Mouse (Mus musculus) C2C12 (cell line): Measurements from ENCODE around the gene Pga5. TPM values are rescaled to one million over a fixed set of nuclear protein-coding genes. Genes with fewer than 3 reads are reported as not detected.

Experiments used
- H3K27me3 ChIP-seq: one replicate; pipeline ENCODE4 v1.6.1; 2011; ENCODE audit not compliant: control insufficient read depth, insufficient read depth, insufficient read length
- H3K36me3 ChIP-seq: one replicate; pipeline ENCODE4 v1.6.1; 2011; ENCODE audit not compliant: control insufficient read depth, insufficient read depth
- H3K4me3 ChIP-seq: one replicate; pipeline ENCODE4 v1.5.1; 2011; ENCODE audit warnings: mild to moderate bottlenecking, control low read depth; ENCODE audit not compliant: poor library complexity, insufficient read depth, severe bottlenecking
- H3K79me2 ChIP-seq: one replicate; pipeline ENCODE4 v1.6.1; 2011; ENCODE audit not compliant: control insufficient read depth, insufficient read depth
- H3K79me3 ChIP-seq: one replicate; pipeline ENCODE4 v1.6.1; 2011; ENCODE audit warnings: low read depth, control low read depth
- H3ac ChIP-seq: one replicate; pipeline ENCODE3; 2011; ENCODE audit warnings: low read depth; ENCODE audit not compliant: control insufficient read depth, insufficient read length
- CEBPB ChIP-seq: IDR thresholded peaks from one replicate; pipeline ENCODE4 v1.6.1; 2011; ENCODE audit warnings: low read depth, mild to moderate bottlenecking, control low read depth, moderate library complexity
- CTCF ChIP-seq: IDR thresholded peaks from one replicate; pipeline ENCODE4 v1.5.1; 2011; ENCODE audit not compliant: control insufficient read depth, insufficient read depth, insufficient read length
- FOSL1 ChIP-seq: IDR thresholded peaks from one replicate; pipeline ENCODE4 v1.8.0; 2011; ENCODE audit warnings: mild to moderate bottlenecking, low read length; ENCODE audit not compliant: poor library complexity, insufficient read depth, severe bottlenecking
- MAX ChIP-seq: IDR thresholded peaks from one replicate; pipeline ENCODE4 v1.6.1; 2011; ENCODE audit warnings: mild to moderate bottlenecking, control low read depth
- MYOD1 ChIP-seq: IDR thresholded peaks from one replicate; pipeline ENCODE4 v1.6.1; 2011; ENCODE audit warnings: low read depth; ENCODE audit not compliant: control insufficient read depth, insufficient read length
- MYOG ChIP-seq: IDR thresholded peaks from one replicate; pipeline ENCODE4 v1.6.1; 2011; ENCODE audit not compliant: control insufficient read depth, insufficient read length; ENCODE audit errors: extremely low read depth
- USF1 ChIP-seq: IDR thresholded peaks from one replicate; pipeline ENCODE4 v1.6.1; 2011; ENCODE audit warnings: low read depth, mild to moderate bottlenecking, control low read depth, moderate library complexity
- polyA plus RNA-seq: library from polyadenylated mRNA; unstranded; fragments of >200 nt; fragmentation: generic; extraction: Trizol; gene quantifications from one replicate; pipeline ENCODE4 v1.2.1, GENCODE M21; 2012; ENCODE audit warnings: missing spikeins

The Pga5 gene
- polyA plus RNA-seq, 1 experiment: not detected

DNA sequence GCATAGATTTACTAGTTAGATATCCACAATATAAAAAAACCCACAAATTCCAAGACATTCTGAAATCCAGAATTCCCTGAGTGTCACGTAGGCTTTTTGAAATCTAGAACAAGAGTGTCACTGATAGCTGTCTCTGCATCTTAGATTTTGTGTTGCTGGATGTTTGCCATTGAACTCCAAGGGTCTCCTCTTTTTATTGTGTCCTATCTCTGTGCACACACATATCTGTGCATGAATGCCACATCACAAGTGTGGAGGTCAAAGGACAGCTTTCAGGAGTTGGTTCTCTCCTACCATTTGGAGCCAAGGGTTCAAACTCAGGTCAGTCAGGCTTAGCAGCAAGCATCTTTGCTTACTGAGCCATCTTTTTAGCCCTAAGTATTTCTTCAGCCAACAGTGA is 30.0 kb upstream of the Pga5 start:
- Histone ChIP-seq H3K79me3 (peaks cover 18% of the 10 kb centered on the region), H3K27me3 (no peaks in the 10 kb centered on the region), H3ac (no peak overlapping the region), H3K4me3 (no peak overlapping the region), H3K79me2 (peaks cover 32% of the 10 kb centered on the region), H3K36me3 (peaks cover 17% of the 10 kb centered on the region)
- no peak for TF ChIP-seq FOSL1
- TF ChIP-seq CEBPB: no peak
- TF ChIP-seq MYOD1: no peak
- no peak for TF ChIP-seq MAX
- TF ChIP-seq USF1: no peak

DNA sequence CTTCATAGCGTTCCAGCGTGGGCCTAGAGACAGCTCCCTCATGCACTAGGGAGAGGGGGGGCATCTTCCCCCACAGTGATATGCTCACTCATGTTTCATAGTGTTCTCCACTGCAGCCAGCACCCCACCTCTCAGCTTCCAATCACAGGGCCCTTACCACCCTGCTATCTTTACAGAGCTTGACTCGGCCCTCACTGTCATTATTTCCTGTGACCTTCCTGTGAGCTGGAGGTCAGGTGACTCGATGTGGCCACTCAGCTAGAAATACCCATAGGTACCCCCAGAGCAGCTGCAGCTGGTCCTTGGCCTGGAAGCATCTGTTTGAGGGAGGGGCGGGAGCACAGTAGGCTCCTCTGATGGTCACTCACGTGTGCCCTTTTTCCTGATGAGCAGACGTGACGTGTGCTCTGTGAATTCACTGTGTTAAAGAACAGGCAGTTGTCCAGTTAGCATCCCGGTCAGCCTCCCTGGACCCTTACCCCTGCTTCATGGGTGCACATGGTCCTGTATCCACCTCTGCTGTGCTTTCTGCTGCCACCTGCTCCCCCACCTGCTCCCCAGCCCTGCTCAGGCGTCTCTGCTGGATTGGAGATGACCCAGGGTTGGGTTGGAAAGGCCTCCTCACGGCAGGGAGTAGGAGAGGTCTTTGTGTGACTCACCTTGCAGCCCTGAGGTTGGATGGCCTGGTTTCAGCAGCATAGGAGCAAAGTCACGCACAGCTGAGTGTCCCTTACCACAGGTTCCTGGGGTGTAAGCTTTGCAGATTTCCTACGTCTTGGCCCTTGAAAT is 29.4 kb upstream of the Pga5 start:
- peaks cover 17% of the 10 kb centered on the region for H3K36me3 ChIP-seq

DNA sequence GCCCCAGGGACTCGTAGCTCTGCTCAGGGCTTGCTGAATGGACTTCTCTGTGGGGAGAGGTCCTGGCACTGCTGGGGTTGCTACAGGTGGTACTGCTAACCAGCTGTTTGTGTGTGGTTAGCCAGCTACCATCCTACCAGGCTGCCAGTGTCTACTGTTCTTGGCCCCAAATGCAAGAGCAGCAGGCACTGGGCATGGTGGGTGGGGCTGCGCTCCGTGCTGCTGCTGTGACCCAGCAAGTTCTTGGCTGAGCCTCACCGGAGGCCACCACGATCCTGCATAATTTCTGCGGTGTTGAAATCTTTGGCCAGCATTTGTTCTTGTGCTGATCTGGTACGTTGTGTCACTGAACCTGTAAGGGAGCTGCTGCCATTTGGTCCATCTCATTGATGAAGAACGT is 25.6 kb upstream of the Pga5 start:
- no peak overlapping the region for H3ac ChIP-seq
- H3K79me3 ChIP-seq: peaks cover 49% of the 10 kb centered on the region
- TF ChIP-seq FOSL1 (no peak), CEBPB (no peak), MYOG (no peak), CTCF (no peak), USF1 (no peak), MYOD1 (no peak), MAX (no peak)
- no peaks in the 10 kb centered on the region for H3K27me3 ChIP-seq
- H3K36me3 ChIP-seq: peaks cover 3% of the 10 kb centered on the region
- H3K4me3 ChIP-seq: no peak overlapping the region
- peaks cover 76% of the 10 kb centered on the region for H3K79me2 ChIP-seq

More for the DNA sequence above, 29.4 kb upstream of the Pga5 start:
- Histone ChIP-seq H3K4me3 (no peak overlapping the region), H3K79me3 (peaks cover 23% of the 10 kb centered on the region), H3K27me3 (no peaks in the 10 kb centered on the region), H3ac (no peak overlapping the region), H3K79me2 (peaks cover 38% of the 10 kb centered on the region)
- TF ChIP-seq MAX: no peak
- TF ChIP-seq CTCF: no peak
- no peak for TF ChIP-seq MYOD1
- no peak for TF ChIP-seq CEBPB
- TF ChIP-seq USF1: no peak
- no peak for TF ChIP-seq FOSL1
- TF ChIP-seq MYOG: no peak

DNA sequence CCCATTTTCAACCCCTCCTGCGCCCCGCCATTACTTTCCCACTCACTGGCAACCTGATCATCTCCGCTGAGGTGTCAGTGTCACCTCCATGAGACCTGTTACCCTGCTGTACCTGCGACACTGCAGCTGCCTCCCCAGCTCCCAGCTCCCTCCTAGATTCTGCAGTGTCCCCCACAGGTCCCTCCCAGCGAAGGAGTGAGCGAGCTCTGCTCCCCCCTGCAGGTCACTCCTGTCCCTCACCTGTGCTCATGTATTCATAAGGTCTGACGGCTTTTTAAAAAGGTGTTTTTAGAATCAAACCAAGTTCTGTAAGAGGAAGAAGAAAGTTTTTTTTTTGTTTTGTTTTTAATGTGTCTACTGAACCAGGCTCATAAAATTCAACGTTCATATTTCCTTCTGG is 24.3 kb upstream of the Pga5 start:
- no peak overlapping the region for H3ac ChIP-seq
- H3K79me2 ChIP-seq: peaks cover 90% of the 10 kb centered on the region
- no peak for TF ChIP-seq MYOD1
- no peak for TF ChIP-seq USF1
- TF ChIP-seq CEBPB: no peak
- TF ChIP-seq CTCF: no peak
- TF ChIP-seq MYOG: no peak
- TF ChIP-seq FOSL1: no peak
- no peak for TF ChIP-seq MAX
- no peaks in the 10 kb centered on the region for H3K27me3 ChIP-seq
- H3K79me3 ChIP-seq: peaks cover 62% of the 10 kb centered on the region
- peaks cover 3% of the 10 kb centered on the region for H3K36me3 ChIP-seq
- H3K4me3 ChIP-seq: no peak overlapping the region

DNA sequence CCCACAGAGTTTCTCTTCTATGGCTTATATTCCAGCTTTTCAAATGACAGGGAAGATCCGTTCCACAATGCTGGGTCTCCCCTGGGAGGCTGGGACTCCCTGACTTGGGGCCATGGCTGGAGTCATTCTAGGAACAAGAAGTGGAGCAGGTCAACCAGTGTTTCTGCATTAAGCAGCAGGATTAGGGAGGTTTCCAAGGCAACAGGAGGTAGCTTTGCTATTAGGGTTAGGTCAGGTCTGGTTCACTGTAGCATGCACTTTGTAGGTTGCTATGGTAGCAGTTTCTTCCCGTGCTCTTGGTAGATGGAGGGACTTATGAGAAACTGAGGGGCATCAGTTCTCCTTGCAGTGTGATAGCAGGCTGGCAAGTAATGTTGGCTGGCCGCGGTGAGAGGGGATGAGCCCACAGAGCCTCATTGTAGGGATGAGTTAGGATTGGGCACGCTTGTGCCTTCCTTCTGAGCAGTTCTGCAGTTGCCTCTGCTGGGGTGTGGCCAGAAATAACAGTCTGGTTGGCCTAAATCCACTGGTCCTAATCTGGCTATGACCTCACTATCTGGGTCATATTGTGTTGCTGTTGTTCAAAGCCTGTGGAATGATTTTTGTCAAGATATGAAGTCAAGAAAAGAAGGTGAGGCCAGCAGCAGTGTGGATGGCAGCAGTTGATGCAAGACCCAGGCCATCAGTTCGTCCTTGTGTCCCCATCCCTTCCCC is 23.3 kb upstream of the Pga5 start:
- Histone ChIP-seq H3K36me3 (no peaks in the 10 kb centered on the region), H3K4me3 (no peak overlapping the region), H3K79me3 (peaks cover 71% of the 10 kb centered on the region), H3ac (no peak overlapping the region), H3K27me3 (no peaks in the 10 kb centered on the region), H3K79me2 (peaks cover 99% of the 10 kb centered on the region)
- no peak for TF ChIP-seq MAX
- TF ChIP-seq MYOD1: no peak
- TF ChIP-seq USF1: no peak
- no peak for TF ChIP-seq MYOG
- TF ChIP-seq CEBPB: no peak
- TF ChIP-seq CTCF: no peak
- no peak for TF ChIP-seq FOSL1

DNA sequence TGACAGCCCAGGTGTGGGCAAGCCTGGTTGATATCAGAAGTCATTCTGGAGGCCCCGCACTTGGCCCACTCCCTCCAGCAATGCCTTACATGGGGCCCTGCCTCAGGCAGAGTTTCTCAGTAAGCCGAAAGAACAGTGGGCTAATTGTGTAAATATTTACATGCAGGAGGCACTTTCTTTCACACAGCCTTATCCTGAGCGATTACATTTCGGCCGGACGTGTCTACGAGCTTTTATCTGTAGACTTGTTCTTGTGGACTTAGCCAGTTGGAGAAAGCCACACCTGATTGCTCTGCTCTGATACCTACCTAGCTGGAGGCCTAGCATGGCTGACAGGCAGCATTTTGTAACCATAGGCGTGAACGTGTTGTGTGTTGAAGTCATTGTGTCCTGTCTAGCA is 22.0 kb upstream of the Pga5 start:
- no peak for TF ChIP-seq MYOD1
- Histone ChIP-seq H3K79me3 (peaks cover 77% of the 10 kb centered on the region), H3K36me3 (no peaks in the 10 kb centered on the region), H3ac (no peak overlapping the region), H3K27me3 (no peaks in the 10 kb centered on the region), H3K4me3 (no peak overlapping the region), H3K79me2 (peaks cover 100% of the 10 kb centered on the region)
